ENCODE assay signal across 8 mouse cellular contexts in genomic region chr5:115279226-115280049, GRCm38 (mm10). TPM values are rescaled to one million over a fixed set of nuclear protein-coding genes. Genes with fewer than 3 reads are reported as not detected.
DNase-seq lines count a peak whose midpoint lies in the region; ATAC-seq lines count a peak whose summit lies in the region.

Gene Coq5 (plus strand): TSS chr5:115279666.

- H3K27me3 ChIP-seq in embryonic facial prominence, embryonic 15.5 days = no peaks in the 10 kb centered on the region
- H3K27me3 ChIP-seq in limb, embryonic 13.5 days = no peaks in the 10 kb centered on the region
- H3K27me3 ChIP-seq in midbrain, embryonic 15.5 days (replicated peaks) = no peaks in the 10 kb centered on the region

- peak; percentile 83 for DNase-seq in 3134 (ENCODE audit: extremely low read depth, insufficient read length, low spot score)
- peak; percentile 78 to 82 for DNase-seq in adrenal gland, postnatal 4 days (ENCODE audit: low spot score in 2 of 2)
- peak; percentile 88 for DNase-seq in heart, adult 8-10 months (ENCODE audit: low spot score)
- peak; percentile 84 for DNase-seq in kidney, adult 9 months
- peak; percentile 91 to 92 for DNase-seq in spleen, postnatal 10 days (ENCODE audit: low spot score in 2 of 2)

- 3% methylated on average over 45 of the region's 45 CpGs for WGBS in embryonic facial prominence, embryonic 15.5 days
- WGBS in limb, embryonic 13.5 days = 3% methylated on average over 45 of the region's 45 CpGs
- 3% methylated on average over 45 of the region's 45 CpGs for WGBS in midbrain, embryonic 15.5 days

- peaks cover 8% of the 10 kb centered on the region for H3K36me3 ChIP-seq in embryonic facial prominence, embryonic 15.5 days
- H3K36me3 ChIP-seq in limb, embryonic 13.5 days = peaks cover 14% of the 10 kb centered on the region
- peaks cover 12% of the 10 kb centered on the region for H3K36me3 ChIP-seq in midbrain, embryonic 15.5 days (replicated peaks)

- H3K9ac ChIP-seq in embryonic facial prominence, embryonic 15.5 days = peak within 1 kb of the TSS; percentile 84
- H3K9ac ChIP-seq in limb, embryonic 13.5 days = peak within 1 kb of the TSS; percentile 85
- H3K9ac ChIP-seq in midbrain, embryonic 15.5 days = peak within 1 kb of the TSS; percentile 81

- H3K4me1 ChIP-seq in embryonic facial prominence, embryonic 15.5 days = peaks cover 10% of the 10 kb centered on the region
- H3K4me1 ChIP-seq in limb, embryonic 13.5 days = peaks cover 6% of the 10 kb centered on the region
- peaks cover 12% of the 10 kb centered on the region for H3K4me1 ChIP-seq in midbrain, embryonic 15.5 days

- peak; percentile 80 for ATAC-seq in embryonic facial prominence, embryonic 15.5 days (ENCODE audit: insufficient number of reproducible peaks, low FRiP score, low TSS enrichment, low read depth)
- peak; percentile 71; the same call in 1 of the 2 replicates for ATAC-seq in limb, embryonic 13.5 days (ENCODE audit: low FRiP score, low read depth)
- ATAC-seq in midbrain, embryonic 15.5 days (replicated peaks) = peak; percentile 89

- H3K4me2 ChIP-seq in embryonic facial prominence, embryonic 15.5 days (replicated peaks) = peak within 1 kb of the TSS; percentile 87
- peak within 1 kb of the TSS; percentile 95 for H3K4me2 ChIP-seq in limb, embryonic 13.5 days (replicated peaks)
- H3K4me2 ChIP-seq in midbrain, embryonic 15.5 days = peak within 1 kb of the TSS; percentile 65

- peak within 1 kb of the TSS; percentile 98 for H3K4me3 ChIP-seq in embryonic facial prominence, embryonic 15.5 days (replicated peaks)
- H3K4me3 ChIP-seq in limb, embryonic 13.5 days = peak within 1 kb of the TSS; percentile 92
- peak within 1 kb of the TSS; percentile 86 for H3K4me3 ChIP-seq in midbrain, embryonic 15.5 days

- H3K9me3 ChIP-seq in embryonic facial prominence, embryonic 15.5 days (replicated peaks) = no peaks in the 10 kb centered on the region
- H3K9me3 ChIP-seq in limb, embryonic 13.5 days = no peaks in the 10 kb centered on the region
- H3K9me3 ChIP-seq in midbrain, embryonic 15.5 days = no peaks in the 10 kb centered on the region

- no peak within 1 kb of the TSS; the same call in 1 of the 2 replicates for H3K27ac ChIP-seq in embryonic facial prominence, embryonic 15.5 days (replicated peaks)
- H3K27ac ChIP-seq in limb, embryonic 13.5 days = no peak within 1 kb of the TSS
- peak within 1 kb of the TSS; percentile 68 for H3K27ac ChIP-seq in midbrain, embryonic 15.5 days

RNA-seq across cellular contexts. Expression of gene Coq5, which starts in this region (rescaled TPM):
- total RNA-seq in adrenal gland, postnatal 4 days (2021) = 10 to 100 TPM; 54.4 to 59.8 TPM
- 37.3 and 37.6 TPM in 2 replicates for polyA plus RNA-seq in embryonic facial prominence, embryonic 15.5 days (2015; fragmentation: Nextera tagmentation; extraction: Ambion mirVana)
- total RNA-seq in heart, adult 8-10 months (2022) = 100 to 1,000 TPM; 138 to 171 (median 161) TPM
- polyA plus RNA-seq in limb, embryonic 13.5 days (2015; fragmentation: Nextera tagmentation; extraction: Ambion mirVana) = 41.8 and 43.6 TPM in 2 replicates
- polyA plus RNA-seq in midbrain, embryonic 15.5 days (2015; fragmentation: Nextera tagmentation; extraction: Ambion mirVana) = 57.0 and 57.2 TPM in 2 replicates
